ENCODE assay signal across 8 mouse cellular contexts in the genomic region with DNA sequence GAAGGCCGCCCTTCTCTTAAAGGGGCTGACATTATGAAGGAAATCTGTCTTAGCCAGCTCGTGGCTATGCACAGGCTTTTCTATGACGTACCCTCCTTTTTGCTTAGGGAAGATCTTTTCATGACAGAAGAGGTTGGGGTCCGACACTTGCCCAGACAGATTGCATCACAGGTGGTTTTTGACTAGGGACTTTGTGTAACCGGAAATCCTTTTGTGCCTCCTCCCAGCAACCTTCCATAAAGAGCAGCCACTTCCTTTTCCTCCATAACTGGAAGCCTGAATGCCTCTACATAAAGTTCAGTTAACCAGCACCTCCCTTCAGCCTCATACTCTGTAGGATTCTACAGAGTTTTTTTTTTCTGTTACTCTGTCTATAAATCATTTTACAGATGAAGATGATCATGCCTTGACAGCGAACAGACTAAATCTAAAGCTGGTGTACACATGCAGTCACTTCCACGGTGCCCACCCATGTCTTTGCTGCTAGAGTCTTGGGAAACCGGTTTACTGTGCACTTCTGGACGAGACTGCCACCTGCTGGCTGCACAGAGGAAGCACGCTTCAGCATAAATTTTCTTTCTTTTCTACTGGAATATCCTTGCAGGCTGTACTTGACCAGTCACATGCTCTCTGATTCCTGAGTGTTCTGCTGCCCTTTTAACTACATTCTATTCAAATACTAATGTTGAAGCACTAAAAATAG. TPM values are rescaled to one million over a fixed set of nuclear protein-coding genes. Genes with fewer than 3 reads are reported as not detected.
A peak's percentile ranks its signal among the peaks of the same experiment; 100 is the strongest.
DNase-seq lines count a peak whose midpoint lies in the region; ATAC-seq and TF ChIP-seq lines count a peak whose summit lies in the region.

No protein-coding gene starts in this region.

- no peaks in the 10 kb centered on the region for H3K9me3 ChIP-seq in forebrain, embryonic 13.5 days (replicated peaks)
- no peaks in the 10 kb centered on the region for H3K9me3 ChIP-seq in intestine, embryonic 15.5 days
- no peaks in the 10 kb centered on the region for H3K9me3 ChIP-seq in limb, embryonic 14.5 days (ENCODE audit: control insufficient read depth, low read length)
- no peaks in the 10 kb centered on the region for H3K9me3 ChIP-seq in midbrain, embryonic 16.5 days (replicated peaks; ENCODE audit: control insufficient read depth, low read length, poor library complexity, severe bottlenecking)

- H3K9ac ChIP-seq in forebrain, embryonic 13.5 days = no peak overlapping the region
- H3K9ac ChIP-seq in intestine, embryonic 15.5 days = peak overlapping the region; percentile 8; the same call in 1 of the 2 replicates
- H3K9ac ChIP-seq in limb, embryonic 14.5 days (ENCODE audit: low read depth, low read length, severe bottlenecking) = no peak overlapping the region
- no peak overlapping the region for H3K9ac ChIP-seq in midbrain, embryonic 16.5 days (ENCODE audit: low read depth, low read length)

- no peaks in the 10 kb centered on the region for H3K4me1 ChIP-seq in forebrain, embryonic 13.5 days
- no peaks in the 10 kb centered on the region for H3K4me1 ChIP-seq in intestine, embryonic 15.5 days (replicated peaks)
- H3K4me1 ChIP-seq in limb, embryonic 14.5 days (ENCODE audit: control insufficient read depth, insufficient read depth, low read length) = no peaks in the 10 kb centered on the region
- no peaks in the 10 kb centered on the region for H3K4me1 ChIP-seq in midbrain, embryonic 16.5 days (ENCODE audit: control insufficient read depth, insufficient read depth, low read length)
- 0 out of 2 replicates have a peak, but pooled peaks cover 4% of the 10 kb centered on the region for H3K4me1 ChIP-seq in thymus, adult 2 months (replicated peaks; ENCODE audit: control insufficient read depth, insufficient read depth, low read length)

- H3K36me3 ChIP-seq in forebrain, embryonic 13.5 days (ENCODE audit: poor library complexity, severe bottlenecking) = no peaks in the 10 kb centered on the region
- H3K36me3 ChIP-seq in intestine, embryonic 15.5 days = no peaks in the 10 kb centered on the region
- no peaks in the 10 kb centered on the region for H3K36me3 ChIP-seq in limb, embryonic 14.5 days (ENCODE audit: control insufficient read depth, insufficient read depth, low read length)
- no peaks in the 10 kb centered on the region for H3K36me3 ChIP-seq in midbrain, embryonic 16.5 days (ENCODE audit: control insufficient read depth, insufficient read depth, low read length)
- no peaks in the 10 kb centered on the region for H3K36me3 ChIP-seq in thymus, adult 2 months (ENCODE audit: control insufficient read depth, insufficient read depth, low read length)

- H3K4me3 ChIP-seq in forebrain, embryonic 13.5 days = no peak overlapping the region
- H3K4me3 ChIP-seq in intestine, embryonic 15.5 days (replicated peaks) = no peak overlapping the region
- no peak overlapping the region for H3K4me3 ChIP-seq in limb, embryonic 14.5 days (replicated peaks; ENCODE audit: low read length)
- no peak overlapping the region for H3K4me3 ChIP-seq in midbrain, embryonic 16.5 days (ENCODE audit: low read depth, low read length)
- H3K4me3 ChIP-seq in thymus, adult 2 months (ENCODE audit: control insufficient read depth, insufficient read depth, low read length) = no peak overlapping the region

- no peak overlapping the region for H3K4me2 ChIP-seq in forebrain, embryonic 13.5 days
- H3K4me2 ChIP-seq in intestine, embryonic 15.5 days (replicated peaks) = no peak overlapping the region
- no peak overlapping the region for H3K4me2 ChIP-seq in limb, embryonic 14.5 days (replicated peaks; ENCODE audit: low read depth, low read length, severe bottlenecking)
- H3K4me2 ChIP-seq in midbrain, embryonic 16.5 days (ENCODE audit: low read length) = no peak overlapping the region

- H3K27ac ChIP-seq in forebrain, embryonic 13.5 days = no peak overlapping the region
- H3K27ac ChIP-seq in intestine, embryonic 15.5 days = no peak overlapping the region
- no peak overlapping the region for H3K27ac ChIP-seq in limb, embryonic 14.5 days (replicated peaks; ENCODE audit: low read depth, low read length)
- no peak overlapping the region for H3K27ac ChIP-seq in midbrain, embryonic 16.5 days (ENCODE audit: low read length)
- H3K27ac ChIP-seq in thymus, adult 2 months (ENCODE audit: control insufficient read depth, insufficient read depth, low read length) = no peak overlapping the region

- no peaks in the 10 kb centered on the region for H3K27me3 ChIP-seq in forebrain, embryonic 13.5 days
- no peaks in the 10 kb centered on the region for H3K27me3 ChIP-seq in intestine, embryonic 15.5 days (replicated peaks)
- H3K27me3 ChIP-seq in limb, embryonic 14.5 days (ENCODE audit: control insufficient read depth, insufficient read depth, low read length) = no peaks in the 10 kb centered on the region
- H3K27me3 ChIP-seq in midbrain, embryonic 16.5 days (ENCODE audit: control insufficient read depth, insufficient read depth, low read depth, low read length) = no peaks in the 10 kb centered on the region
- no peaks in the 10 kb centered on the region for H3K27me3 ChIP-seq in thymus, adult 2 months (ENCODE audit: control insufficient read depth, insufficient read depth, low read length)

- WGBS in forebrain, embryonic 13.5 days = 40% methylated on average over 10 of the region's 10 CpGs
- 35% methylated on average over 10 of the region's 10 CpGs for WGBS in intestine, embryonic 15.5 days
- 33% methylated on average over 10 of the region's 10 CpGs for WGBS in limb, embryonic 14.5 days
- WGBS in midbrain, embryonic 16.5 days = 32% methylated on average over 10 of the region's 10 CpGs
- 20% methylated on average over 10 of the region's 10 CpGs for WGBS in thymus, adult 2 months

- DNase-seq in urinary bladder, postnatal 14 days (ENCODE audit: low spot score) = peak; percentile 41
- no peak for DNase-seq in urinary bladder, postnatal 4 days (ENCODE audit: low spot score in 2 of 2)
- DNase-seq in c-Kit-positive CD71-negative TER-119-negative erythroid progenitor cells, embryonic 14.5 days (ENCODE audit: low read depth) = peak; percentile 47
- DNase-seq in limb, embryonic 14.5 days (ENCODE audit: low spot score) = peak; percentile 82
- peak; percentile 52 for DNase-seq in thymus, adult 2 months

- no peak for TF ChIP-seq POLR2A in limb, embryonic 14.5 days (IDR thresholded peaks at IDR 0.05; ENCODE audit: borderline replicate concordance, extremely low read depth, insufficient read depth, insufficient read length)
- TF ChIP-seq POLR2A in thymus, adult 2 months (IDR thresholded peaks at IDR 0.05; ENCODE audit: control insufficient read depth, extremely low read depth, insufficient read depth, low read length, poor library complexity) = no peak

- peak; percentile 13; the same call in 1 of the 2 replicates for ATAC-seq in forebrain, embryonic 13.5 days
- peak; percentile 55; the same call in 1 of the 2 replicates for ATAC-seq in intestine, embryonic 15.5 days
- ATAC-seq in limb, embryonic 14.5 days (ENCODE audit: low FRiP score, low read depth) = peak; percentile 67; the same call in 1 of the 2 replicates
- ATAC-seq in midbrain, embryonic 16.5 days = peak; percentile 62; the same call in 1 of the 2 replicates

- peak; percentile 65; the same call in 1 of the 2 replicates for TF ChIP-seq CTCF in thymus, adult 2 months (IDR thresholded peaks at IDR 0.05; ENCODE audit: borderline replicate concordance, control insufficient read depth, extremely low read depth, insufficient read depth, low read length, poor library complexity)

RNA-seq across cellular contexts. Expression of gene Tmem53, which starts 33.1 kb away (rescaled TPM):
- 6.7 and 6.9 TPM in 2 replicates for polyA plus RNA-seq in forebrain, embryonic 13.5 days (2015; fragmentation: Nextera tagmentation; extraction: Ambion mirVana)
- 9.5 and 11.7 TPM in 2 replicates for polyA plus RNA-seq in intestine, embryonic 15.5 days (2015; fragmentation: Nextera tagmentation; extraction: Ambion mirVana)
- 7.7 and 11.2 TPM in 2 replicates for polyA plus RNA-seq in limb, embryonic 14.5 days (2012; rRNA removed)
- polyA plus RNA-seq in limb, embryonic 14.5 days (2014; fragmentation: Nextera tagmentation; extraction: Ambion mirVana) = 10.5 and 12.0 TPM in 2 replicates
- 9.3 and 10.1 TPM in 2 replicates for polyA plus RNA-seq in midbrain, embryonic 16.5 days (2015; fragmentation: Nextera tagmentation; extraction: Ambion mirVana)
- polyA plus RNA-seq in thymus, adult 2 months (2012; rRNA removed) = 14.5 and 16.1 TPM in 2 replicates

RNA-seq across cellular contexts. Expression of gene Armh1, which starts 33.3 kb away (rescaled TPM):
- polyA plus RNA-seq in forebrain, embryonic 13.5 days (2015; fragmentation: Nextera tagmentation; extraction: Ambion mirVana) = 0.38 and 0.65 TPM in 2 replicates
- 0.19 and 0.32 TPM in 2 replicates for polyA plus RNA-seq in intestine, embryonic 15.5 days (2015; fragmentation: Nextera tagmentation; extraction: Ambion mirVana)
- 1.4 and 1.9 TPM in 2 replicates for polyA plus RNA-seq in limb, embryonic 14.5 days (2012; rRNA removed)
- polyA plus RNA-seq in limb, embryonic 14.5 days (2014; fragmentation: Nextera tagmentation; extraction: Ambion mirVana) = 0.40 and 1.3 TPM in 2 replicates
- polyA plus RNA-seq in midbrain, embryonic 16.5 days (2015; fragmentation: Nextera tagmentation; extraction: Ambion mirVana) = 1.6 and 3.1 TPM in 2 replicates
- polyA plus RNA-seq in thymus, adult 2 months (2012; rRNA removed) = 0.44 TPM in 1 of 2 replicates, not detected in the other

RNA-seq across cellular contexts. Expression of gene Kif2c, which starts 36.2 kb away (rescaled TPM):
- 68.4 and 74.1 TPM in 2 replicates for polyA plus RNA-seq in forebrain, embryonic 13.5 days (2015; fragmentation: Nextera tagmentation; extraction: Ambion mirVana)
- 37.7 and 48.7 TPM in 2 replicates for polyA plus RNA-seq in intestine, embryonic 15.5 days (2015; fragmentation: Nextera tagmentation; extraction: Ambion mirVana)
- polyA plus RNA-seq in limb, embryonic 14.5 days (2012; rRNA removed) = 30.4 and 36.9 TPM in 2 replicates
- polyA plus RNA-seq in limb, embryonic 14.5 days (2014; fragmentation: Nextera tagmentation; extraction: Ambion mirVana) = 43.3 and 50.9 TPM in 2 replicates
- 6.4 and 7.3 TPM in 2 replicates for polyA plus RNA-seq in midbrain, embryonic 16.5 days (2015; fragmentation: Nextera tagmentation; extraction: Ambion mirVana)
- polyA plus RNA-seq in thymus, adult 2 months (2012; rRNA removed) = 16.5 and 21.8 TPM in 2 replicates

Comparison
In these comparisons a context has a peak if more than half of its experiments do, and no peak if none do; other contexts are left out.
1. DNase-seq: peak in urinary bladder, postnatal 14 days (single experiment), c-Kit-positive CD71-negative TER-119-negative erythroid progenitor cells, embryonic 14.5 days (single experiment), limb, embryonic 14.5 days (single experiment) and thymus, adult 2 months (single experiment); none in urinary bladder, postnatal 4 days (0 of 2).
2. ATAC-seq: peak in every context shown above with its lines; median percentile 67 in limb, embryonic 14.5 days; 62 in midbrain, embryonic 16.5 days; 55 in intestine, embryonic 15.5 days; 13 in forebrain, embryonic 13.5 days.